ENCODE assay signal across 8 mouse cellular contexts in genomic region chr8:124434126-124434790, GRCm38 (mm10). TPM values are rescaled to one million over a fixed set of nuclear protein-coding genes. Genes with fewer than 3 reads are reported as not detected.
DNase-seq lines count a peak whose midpoint lies in the region; ATAC-seq and TF ChIP-seq lines count a peak whose summit lies in the region.

No protein-coding gene starts in this region.

- WGBS in hindbrain, embryonic 10.5 days, result 2% methylated on average over 100 of the region's 101 CpGs
- under 1% methylated on average over 69 of the region's 101 CpGs for WGBS in lung, embryonic 15.5 days

- peak overlapping the region; percentile 53 for H3K9ac ChIP-seq in lung, embryonic 15.5 days

- ATAC-seq in Patski, result peak; percentile 96
- peak; percentile 98 for ATAC-seq in lung, embryonic 15.5 days (ENCODE audit: borderline replicate concordance, extremely low read depth, low FRiP score, low TSS enrichment)

- POLR2A ChIA-PET in Patski (lab: Charles Lee), result no interaction called here

- peaks cover 37% of the 10 kb centered on the region for H3K4me1 ChIP-seq in hindbrain, embryonic 10.5 days (replicated peaks)
- H3K4me1 ChIP-seq in lung, embryonic 15.5 days, result peaks cover 15% of the 10 kb centered on the region

- H3K36me3 ChIP-seq in hindbrain, embryonic 10.5 days, result no peaks in the 10 kb centered on the region
- no peaks in the 10 kb centered on the region for H3K36me3 ChIP-seq in lung, embryonic 15.5 days

- no peak for TF ChIP-seq CTCF in Patski (IDR thresholded peaks at IDR 0.05)

- H3K27me3 ChIP-seq in Patski, result peaks cover 8% of the 10 kb centered on the region
- peaks cover 30% of the 10 kb centered on the region for H3K27me3 ChIP-seq in hindbrain, embryonic 10.5 days (ENCODE audit: insufficient read depth, poor library complexity, severe bottlenecking)
- H3K27me3 ChIP-seq in lung, embryonic 15.5 days, result peaks cover 38% of the 10 kb centered on the region

- peak overlapping the region; percentile 76 for H3K4me3 ChIP-seq in hindbrain, embryonic 10.5 days
- peak overlapping the region; percentile 69 for H3K4me3 ChIP-seq in lung, embryonic 15.5 days

- DNase-seq in Patski (ENCODE audit: low read depth, low spot score), result peak; percentile 67
- DNase-seq in cerebellum, postnatal 10 days, result peak; percentile 99
- peak; percentile 95 to 97 for DNase-seq in frontal cortex, adult 2 months (ENCODE audit: extremely low spot score in 1 of 2, low spot score in 1 of 2)
- peak; percentile 96 for DNase-seq in hindbrain, embryonic 10.5 days (ENCODE audit: low spot score)
- peak; percentile 75 for DNase-seq in layer of hippocampus, adult 9-10 months (ENCODE audit: low spot score)
- DNase-seq in ovary, postnatal 14 days (ENCODE audit: low spot score), result peak; percentile 93
- peak; percentile 84 for DNase-seq in thymus, postnatal 10 days (ENCODE audit: low spot score in 2 of 2)

- CTCF ChIA-PET in Patski (lab: Charles Lee), result no interaction called here

- in situ Hi-C loops in Patski (cut with MboI; ENCODE audit: low pct_unique_long_range_greater_than_20kb), result no loop called here

- H3K27ac ChIP-seq in hindbrain, embryonic 10.5 days, result peak overlapping the region; percentile 79
- H3K27ac ChIP-seq in lung, embryonic 15.5 days, result no peak overlapping the region

- peak overlapping the region; percentile 100 for H3K4me2 ChIP-seq in lung, embryonic 15.5 days

- H3K9me3 ChIP-seq in hindbrain, embryonic 10.5 days, result no peaks in the 10 kb centered on the region
- no peaks in the 10 kb centered on the region for H3K9me3 ChIP-seq in lung, embryonic 15.5 days

RNA-seq across cellular contexts. Expression of gene Pgbd5, which starts 5.2 kb away (rescaled TPM):
- 8.0 TPM for polyA plus RNA-seq in Patski (2021)
- polyA plus RNA-seq in frontal cortex, adult 2 months (2012; rRNA removed), result 150 and 161 TPM in 2 replicates
- polyA plus RNA-seq in hindbrain, embryonic 10.5 days (2016; fragmentation: Nextera tagmentation; extraction: Ambion mirVana), result 2.5 and 2.7 TPM in 2 replicates
- 2.4 TPM in 2 replicates for polyA plus RNA-seq in lung, embryonic 15.5 days (2015; fragmentation: Nextera tagmentation; extraction: Ambion mirVana)

Comparison
In these comparisons a context has a peak if more than half of its experiments do, and no peak if none do; other contexts are left out.
1. RNA of gene Pgbd5, which starts 5.2 kb away (polyA plus RNA-seq): 150 to 161 TPM in frontal cortex, adult 2 months; 8.0 TPM in Patski (single experiment), 2.5 to 2.7 TPM in hindbrain, embryonic 10.5 days and 2.4 TPM in lung, embryonic 15.5 days; every median in the first group is over 10 times any median in the second.
2. Peak in every context shown above with its lines, with median percentiles within 50 percentile points of each other: DNase-seq.